Mouse (Mus musculus) liver (tissue): ENCODE data around the gene Paqr8.

Source experiments
- DNase-seq: peaks from one replicate; pipeline ENCODE4 v3.0.0-alpha.2; 2020; ENCODE audit warnings: mixed read lengths

The Paqr8 gene

DNA sequence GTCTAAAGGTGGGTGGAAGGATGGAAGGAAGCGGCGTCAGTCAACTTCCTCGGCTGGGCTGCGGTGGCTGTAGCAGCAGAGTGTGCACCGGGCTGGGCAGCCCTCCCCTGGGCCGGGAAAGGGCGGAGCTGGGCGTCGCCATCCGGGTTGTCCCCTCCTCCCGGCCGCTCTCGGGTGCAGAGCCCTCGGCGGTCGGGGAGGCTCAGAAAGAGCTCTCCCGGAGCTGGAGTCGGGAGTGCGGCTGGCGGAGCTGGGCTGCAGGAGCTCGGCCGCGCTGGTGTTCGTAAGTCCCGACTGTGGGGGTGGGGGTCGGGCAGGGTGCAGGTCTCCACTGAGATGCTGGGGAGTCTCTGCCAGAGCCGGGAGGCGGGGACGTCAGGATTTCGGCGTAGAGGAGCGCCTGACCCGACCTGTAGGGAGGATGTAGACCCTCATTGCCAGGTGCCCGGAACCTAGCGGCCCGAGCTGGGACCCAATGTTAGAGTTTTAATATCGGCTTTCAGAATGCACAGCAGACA is at the start of gene Paqr8:
Gene Paqr8 (plus strand): TSS at position 203 of the 518 bp plus-strand sequence.
- DNase-seq = peak; percentile 82

DNA sequence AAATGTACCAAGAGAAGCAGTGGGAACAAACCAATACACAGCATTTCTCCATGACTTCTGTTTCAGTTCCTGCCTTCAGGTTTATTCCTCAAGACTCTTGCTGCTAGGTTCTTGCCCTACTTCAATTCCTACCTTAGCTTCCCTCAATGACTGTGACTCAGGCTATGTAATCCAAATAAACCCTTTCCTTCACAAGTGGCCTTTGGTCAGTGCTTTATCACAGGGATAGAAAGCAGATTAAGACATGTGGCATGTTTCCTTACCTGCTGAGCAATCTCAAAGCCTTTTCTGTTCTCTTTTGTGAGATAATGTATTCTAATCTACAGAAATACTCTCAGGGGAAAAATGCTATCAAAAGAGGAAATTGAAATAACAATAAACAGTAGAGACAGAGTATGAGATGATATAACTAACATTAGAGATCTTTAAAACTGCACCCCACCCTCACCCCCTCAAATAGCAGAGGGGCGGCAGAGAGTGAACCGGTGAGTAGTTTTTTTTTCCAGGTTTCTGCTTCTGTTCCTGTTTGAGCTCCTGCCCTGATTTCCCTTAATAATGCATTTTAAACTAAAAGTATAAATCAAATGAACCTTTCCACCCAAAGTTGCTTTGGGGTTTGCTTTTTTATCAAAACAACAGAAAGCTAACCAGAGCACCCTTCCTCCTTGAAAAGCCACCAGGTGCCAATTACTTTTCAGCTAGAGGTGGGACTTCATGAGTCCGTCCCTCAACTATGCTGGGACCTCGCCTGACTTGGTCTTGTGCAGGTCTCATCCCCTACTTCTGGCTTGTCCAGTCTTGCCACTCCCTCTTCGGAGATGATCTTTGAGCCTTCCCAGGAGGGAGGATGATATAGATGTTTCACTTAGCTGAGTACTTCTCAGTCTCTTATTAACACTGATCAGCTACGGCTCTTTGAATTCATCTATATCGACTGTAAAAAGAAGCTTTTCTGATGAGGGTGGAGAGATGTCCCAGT is 33.2 kb upstream of the Paqr8 start:
- DNase-seq = no peak

DNA sequence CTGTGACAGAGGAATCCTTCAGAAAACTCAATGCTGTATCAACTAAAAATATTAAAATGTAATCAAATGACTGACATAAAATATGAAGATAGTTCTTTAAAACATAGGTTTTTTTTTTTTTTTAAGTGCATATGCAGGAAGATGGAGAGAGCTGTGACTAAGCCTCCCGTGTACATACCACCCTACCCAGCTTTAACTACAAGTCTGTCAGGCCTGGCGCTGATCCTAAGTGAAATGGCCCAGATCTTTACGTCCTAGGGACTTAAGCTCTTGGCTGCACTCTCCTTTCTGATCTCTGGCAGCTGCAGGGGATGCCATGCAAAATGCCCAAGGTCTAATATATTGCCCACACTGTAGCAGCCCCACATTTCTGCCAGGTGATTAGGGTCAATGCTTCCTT is 29.6 kb upstream of the Paqr8 start:
- no peak for DNase-seq

DNA sequence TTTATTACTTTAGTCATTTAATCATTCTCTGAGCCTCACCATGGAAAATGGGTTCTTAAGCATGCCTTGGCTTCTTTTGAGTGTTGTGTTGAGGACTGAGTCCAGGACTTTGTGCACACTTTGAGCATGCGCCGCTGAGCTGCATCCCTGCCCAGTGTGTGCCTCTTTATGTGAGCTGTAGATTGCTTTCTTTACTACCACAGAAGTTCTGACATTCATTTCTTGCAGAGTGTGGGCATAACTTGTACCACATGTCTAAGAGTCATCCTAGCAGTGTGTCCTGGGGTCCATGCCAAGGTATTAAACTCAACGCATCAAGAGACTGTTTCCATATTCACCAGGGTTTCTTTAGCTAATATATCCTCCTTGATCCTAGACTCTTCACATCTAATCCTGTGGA is 28.5 kb upstream of the Paqr8 start:
- DNase-seq = no peak

DNA sequence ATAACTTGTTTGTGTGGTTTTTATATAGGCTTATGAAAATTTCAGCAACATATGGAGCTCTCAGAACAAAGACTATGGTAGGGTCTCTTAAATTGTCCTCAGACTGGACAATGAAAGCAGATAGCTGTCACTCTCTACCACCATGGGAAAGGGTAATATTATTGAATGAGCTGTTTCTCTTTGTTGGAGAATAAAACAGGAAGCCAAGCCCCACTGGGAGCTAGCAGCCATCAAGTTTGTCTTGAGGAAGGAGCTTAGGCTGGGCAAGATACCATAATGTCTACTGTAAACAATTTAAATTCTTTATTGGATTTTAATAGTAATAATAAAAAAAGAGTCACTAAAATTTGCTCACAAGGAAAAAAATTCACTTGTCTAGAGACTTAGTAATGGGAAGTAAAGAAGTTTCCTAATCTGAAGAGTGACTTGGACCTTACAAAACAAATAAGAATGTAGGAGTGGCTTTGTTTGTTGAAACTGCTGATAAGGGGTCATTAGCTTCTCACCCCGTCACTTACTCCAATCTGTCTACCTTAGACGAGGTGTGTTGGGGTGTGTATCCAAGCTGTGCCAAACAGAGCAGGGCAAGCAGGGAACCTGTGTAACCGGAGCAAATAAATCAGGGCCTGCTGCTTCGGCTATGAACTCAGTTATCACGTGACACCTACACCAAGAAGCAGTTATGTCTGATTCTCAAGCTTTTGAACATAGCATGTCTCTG is 26.8 kb upstream of the Paqr8 start:
- no peak for DNase-seq

DNA sequence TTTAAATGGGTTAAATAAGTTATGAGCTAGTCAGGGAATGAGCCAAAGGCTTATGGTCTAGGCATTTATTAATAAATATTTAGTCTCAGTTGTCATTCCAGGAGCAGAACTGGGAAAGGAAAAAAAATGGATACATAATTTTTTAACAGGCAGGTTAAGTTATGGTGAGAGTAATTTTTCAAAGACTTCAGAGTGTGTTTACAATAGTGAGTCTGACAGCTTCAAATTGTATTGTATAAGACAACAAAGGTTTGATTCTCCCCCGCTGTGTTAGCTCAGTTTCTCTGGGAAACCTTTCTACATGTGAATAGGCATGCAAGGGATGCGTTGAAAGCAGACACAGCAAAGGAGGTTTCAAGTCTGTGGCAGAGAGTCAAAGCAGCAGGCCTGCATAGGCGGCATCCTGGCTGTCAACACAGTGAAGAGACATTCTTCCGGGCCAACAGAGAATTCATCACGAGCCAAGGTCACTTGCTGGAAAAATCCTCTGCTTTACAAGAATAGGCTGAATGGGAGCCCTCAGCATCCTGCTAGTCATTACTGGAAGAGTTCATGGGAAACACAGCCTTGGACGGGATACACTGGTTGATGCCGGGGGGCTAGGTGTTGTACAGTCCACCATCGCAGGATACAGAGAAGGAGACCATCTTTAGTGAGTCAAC is 23.0 kb upstream of the Paqr8 start:
- no peak for DNase-seq

DNA sequence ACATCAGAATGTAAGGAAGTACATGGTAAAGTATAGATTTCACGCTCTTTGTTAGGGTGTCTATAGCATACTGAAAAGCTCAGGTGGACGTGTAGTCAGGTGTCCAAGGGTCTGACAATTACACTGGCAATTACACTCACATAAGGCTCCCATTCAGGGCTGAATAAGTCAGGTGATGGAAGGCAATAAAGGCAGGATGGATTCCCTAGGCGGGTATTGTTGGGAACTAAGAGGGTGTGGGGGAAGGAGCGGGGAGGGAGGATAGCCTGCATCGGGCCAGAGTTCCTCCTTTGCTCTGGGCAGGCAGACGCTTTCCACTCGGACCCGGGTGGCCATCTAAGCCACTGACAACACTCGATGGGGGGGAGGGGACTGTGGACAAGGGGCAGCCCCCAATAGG is 22.4 kb upstream of the Paqr8 start:
- DNase-seq = no peak

DNA sequence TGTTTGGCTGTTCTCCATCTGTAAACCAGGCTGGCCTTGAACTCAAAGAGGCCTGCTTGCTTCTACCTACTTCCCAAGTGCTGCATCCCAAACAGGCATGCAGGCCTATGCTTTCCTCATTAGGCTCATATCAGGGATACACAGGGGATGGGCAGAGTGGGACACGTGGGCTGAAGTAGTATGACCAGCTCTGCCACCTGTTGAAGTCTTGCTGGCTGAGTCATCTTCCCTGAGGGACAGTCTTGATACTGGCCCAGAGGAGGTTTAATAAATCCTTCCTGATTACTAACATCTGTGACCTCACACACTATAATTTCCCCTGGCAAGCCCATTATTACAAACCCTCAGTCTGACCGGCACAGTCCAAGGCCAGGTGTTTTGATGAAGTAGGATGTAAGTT is 19.5 kb upstream of the Paqr8 start:
- no peak for DNase-seq

DNA sequence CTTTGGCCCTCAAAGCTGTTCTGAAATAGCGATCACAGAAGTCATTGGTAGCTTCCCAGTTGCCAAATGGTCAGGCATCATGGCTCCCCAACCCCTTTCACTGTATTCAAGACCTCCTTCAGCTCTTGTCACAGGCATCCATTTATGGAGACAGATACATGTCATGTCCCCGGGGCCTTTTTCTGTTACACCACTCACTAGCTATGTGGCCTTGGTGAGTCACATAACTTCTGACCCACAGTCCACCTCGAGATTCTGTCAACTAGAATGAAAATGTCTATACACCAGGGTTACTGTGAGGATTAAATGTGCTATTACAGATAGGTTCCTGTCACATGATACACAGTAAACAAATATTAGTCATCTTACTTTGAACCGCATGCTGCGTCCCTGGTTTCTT is 17.9 kb upstream of the Paqr8 start:
- DNase-seq = no peak

DNA sequence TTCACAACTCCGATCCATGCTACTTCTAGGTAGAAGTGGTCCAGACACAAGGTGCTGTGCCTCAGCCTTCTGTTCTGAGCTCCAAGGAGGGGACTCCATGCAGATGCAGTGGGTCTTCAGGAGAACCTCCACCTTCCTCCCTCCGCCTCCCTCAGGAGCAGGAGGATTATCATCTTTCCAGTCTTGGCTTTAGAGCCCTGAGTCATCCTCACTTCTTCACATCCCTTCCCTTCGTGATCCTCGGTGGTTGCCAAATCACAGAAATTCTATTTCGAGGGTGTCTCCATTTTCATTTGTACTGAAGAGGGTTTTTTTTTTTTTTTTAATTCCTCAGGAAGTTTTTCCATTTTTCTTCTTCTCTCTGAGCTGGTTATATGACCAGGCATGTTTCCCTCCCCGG is 16.3 kb upstream of the Paqr8 start:
- DNase-seq = no peak

DNA sequence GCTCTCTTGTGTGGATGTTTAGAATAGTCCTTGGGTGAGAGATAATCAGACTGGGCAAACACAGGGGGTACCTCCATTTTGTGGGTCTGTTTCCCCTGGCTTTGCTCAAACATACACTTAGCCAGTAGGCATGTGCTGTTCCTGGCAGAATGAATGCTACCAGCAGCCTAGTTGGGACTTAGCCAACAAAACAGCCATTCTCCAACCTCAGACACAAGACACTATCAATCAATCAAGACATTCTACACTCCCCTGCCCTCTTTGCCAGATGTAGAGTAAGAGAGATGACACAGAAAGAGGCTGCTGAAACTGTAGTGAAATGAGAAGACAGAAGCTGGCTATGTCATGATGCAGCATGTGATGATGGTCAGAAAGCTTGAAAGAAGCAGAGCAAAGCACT is 13.1 kb upstream of the Paqr8 start:
- no peak for DNase-seq

DNA sequence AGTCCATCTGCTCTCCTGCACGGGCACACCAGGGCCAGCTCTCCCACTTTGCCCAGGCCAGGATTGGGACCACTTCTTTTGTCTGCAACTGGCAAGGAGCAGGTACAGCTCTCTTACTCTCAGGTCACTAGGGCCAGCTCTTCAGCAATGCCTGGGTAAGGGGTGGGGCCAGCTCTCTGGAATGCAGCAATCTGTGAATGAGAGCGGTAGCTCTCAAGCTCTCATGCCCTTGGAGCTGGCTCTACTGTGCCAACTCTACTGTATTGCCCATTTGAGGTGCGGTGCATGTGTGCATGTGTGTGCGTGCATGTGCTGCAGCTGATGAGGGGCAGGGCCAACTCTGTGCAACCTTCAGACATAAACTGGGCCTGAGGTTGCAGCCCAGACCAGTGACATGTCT is 11.0 kb upstream of the Paqr8 start:
- DNase-seq = no peak

DNA sequence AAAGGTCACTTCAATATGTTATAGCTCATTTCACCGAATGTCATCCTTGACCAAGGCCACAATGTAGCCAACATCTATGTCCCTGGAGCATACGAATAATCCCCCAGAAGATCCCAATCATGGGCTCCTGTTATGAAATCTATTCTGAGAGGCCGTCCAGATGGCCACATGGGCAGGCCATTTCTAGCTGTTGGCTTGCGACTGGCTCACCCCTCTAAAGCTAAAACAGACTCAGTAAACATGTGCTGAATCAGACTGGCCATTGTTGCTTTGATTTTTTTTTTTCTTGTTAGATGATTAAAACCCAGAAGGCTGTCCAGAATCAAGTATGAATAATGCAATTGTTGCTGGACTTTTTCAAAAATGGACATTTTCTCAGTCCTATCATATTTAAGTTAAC is 7.3 kb upstream of the Paqr8 start:
- DNase-seq = no peak

DNA sequence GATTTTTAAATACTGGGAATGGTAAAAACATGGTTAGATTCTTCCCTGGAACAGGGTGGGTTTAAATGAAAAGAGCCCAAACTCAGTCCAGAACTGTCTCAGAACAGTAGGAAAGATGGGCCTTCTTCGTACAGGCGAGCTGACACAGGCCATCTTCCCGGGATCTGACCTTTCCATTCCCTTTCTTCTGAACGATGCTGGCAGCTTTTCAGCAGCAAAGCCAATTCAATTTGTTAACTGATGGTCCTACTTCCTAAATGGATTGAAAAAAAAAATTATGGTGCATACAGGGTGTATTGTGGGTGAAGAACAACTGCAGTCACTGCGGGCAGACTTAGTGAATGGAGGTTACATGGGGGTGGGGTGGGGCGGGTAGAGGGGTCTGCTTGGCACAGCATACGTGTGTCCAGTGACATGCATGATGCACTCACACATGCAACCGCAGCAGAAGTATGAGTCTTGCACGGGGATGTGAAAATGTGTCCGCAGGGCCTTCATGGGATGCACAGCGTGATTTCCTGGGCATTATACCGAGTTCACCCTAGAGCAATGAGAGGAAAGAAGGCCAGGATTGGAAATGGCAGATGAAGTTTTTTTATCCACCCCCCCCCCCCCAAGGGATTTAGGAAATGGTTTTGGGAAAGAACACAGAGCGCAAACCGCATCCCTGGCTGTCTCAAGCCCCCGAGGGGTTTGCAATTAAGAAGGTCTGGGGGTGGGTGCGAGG is 566 bp upstream of the Paqr8 start:
- no peak for DNase-seq

DNA sequence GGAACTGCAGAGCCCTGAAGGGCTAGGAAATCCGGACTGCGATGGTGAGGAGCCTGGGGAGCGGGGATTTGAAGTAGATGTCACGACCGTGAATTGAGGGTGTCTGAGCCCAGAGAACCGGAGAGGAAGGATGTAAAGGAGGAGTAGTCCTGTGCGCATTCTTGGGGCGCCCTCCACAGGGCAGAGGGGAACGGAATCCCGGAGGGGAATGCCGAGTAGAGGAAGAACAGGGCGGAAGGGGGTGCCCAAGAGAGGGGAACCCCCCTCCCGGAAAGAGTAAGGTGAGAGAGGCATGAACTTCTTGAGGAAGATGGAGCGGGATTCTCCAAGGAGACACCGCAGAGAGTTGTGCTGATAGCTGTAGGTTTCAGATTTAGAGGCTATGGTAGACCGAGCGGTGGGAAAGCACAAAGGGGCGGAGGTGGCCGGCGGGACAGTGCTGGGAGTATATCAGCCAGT is 564 bp downstream of the Paqr8 start:
- peak; percentile 54 for DNase-seq

DNA sequence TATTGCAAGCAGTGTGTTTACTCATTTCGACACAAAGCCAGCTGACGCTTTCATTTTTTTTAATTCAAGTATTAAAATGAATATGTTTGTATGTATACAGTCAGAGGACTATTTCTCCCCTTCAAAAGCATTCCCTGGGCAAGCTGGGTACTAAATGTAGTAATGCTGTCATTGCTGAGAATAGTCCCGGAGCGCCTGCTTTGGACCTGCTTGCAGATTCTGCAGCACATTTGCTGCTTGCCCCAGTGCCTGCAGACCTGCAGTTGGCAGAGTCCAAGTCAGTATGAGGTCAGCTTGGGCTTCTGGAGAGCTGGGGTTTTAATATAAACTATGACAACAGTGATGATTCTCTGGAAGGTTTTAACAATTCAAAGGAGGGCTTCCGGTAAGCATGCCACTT is 2.7 kb downstream of the Paqr8 start:
- DNase-seq = no peak

DNA sequence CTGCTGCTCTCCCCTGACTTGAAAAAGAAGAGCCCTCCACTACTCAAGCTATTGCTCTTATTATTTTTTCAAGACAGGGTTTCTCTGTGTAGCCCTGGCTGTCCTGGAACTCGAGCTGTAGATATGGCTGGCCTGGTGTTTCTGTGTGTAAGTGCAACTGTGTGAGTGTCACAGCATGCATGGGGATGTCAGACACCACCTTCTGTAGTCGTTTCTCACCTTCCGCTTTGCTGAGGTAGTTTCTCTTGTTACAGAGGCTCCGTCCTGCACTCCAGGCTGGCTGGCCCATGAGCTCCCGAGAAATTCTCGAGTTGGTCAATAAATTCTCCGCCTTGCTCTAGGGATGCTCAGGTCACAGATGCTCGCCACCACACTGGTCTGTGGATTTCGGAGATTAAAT is 8.0 kb downstream of the Paqr8 start:
- DNase-seq = no peak

DNA sequence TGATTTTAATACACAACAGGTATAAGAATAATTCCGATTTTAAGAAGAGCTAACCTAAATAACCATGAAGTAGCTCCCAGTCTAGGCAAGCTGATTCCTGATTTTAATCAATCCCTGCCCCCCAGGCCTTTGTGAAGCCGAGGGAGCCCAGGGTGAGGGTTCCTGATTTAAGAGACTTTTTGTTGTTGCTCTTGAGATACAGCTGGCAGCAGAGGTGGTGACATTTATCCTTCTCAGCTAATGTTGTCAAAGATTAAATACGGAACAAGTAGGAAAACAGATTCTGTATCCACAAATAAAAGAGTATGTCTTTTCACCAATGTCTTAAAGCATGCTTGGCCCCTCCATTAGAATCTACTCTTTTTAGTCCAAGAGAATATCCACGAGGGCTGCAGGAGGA is 9.9 kb downstream of the Paqr8 start:
- no peak for DNase-seq

DNA sequence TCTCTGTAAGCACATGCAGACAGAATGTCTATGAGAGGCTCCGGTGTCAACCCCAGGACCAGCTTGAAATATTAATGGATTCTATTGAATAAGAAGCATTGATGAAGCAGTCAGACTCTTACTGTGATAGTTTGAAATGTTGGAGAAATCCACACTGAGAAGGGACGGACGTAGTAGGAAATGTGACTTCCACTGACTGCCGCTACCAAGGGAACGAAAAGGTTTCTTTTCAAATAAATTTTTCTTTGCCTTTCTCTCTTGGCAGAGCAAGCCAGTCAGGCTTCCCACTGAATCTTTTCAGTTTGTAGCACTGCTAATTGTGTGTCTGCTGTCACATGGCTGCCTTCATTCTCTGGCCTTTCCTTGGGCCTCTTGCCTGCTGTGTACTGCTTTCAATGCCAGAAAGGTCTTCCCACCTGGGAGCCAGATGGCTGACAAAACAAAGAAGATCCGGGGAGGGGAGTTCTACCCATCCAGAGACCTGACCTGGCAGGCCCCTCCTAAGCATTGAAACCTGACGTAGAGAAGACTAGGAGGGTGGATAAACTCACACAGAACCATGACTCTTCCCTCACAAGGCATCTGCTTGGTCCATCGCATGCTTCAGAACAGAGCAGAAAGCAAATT is 15.2 kb downstream of the Paqr8 start:
- no peak for DNase-seq

DNA sequence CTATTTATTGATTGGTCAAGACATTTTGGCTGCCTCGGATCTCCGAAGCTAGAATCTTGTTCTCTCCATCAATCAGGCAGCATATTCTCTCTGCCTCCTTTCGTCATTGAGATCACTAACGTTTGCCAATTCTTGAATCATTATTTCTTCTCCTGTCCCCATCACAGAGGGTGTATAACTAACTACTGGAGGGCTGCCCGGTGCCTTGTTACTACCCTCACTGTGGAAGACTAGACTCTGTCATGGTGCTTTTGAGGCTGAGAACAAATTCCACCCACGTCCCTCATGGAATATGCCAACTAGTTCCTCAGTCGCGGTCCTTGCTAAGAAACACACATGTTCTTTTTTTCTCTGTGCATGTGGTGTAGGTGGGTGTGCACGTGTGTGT is 15.7 kb downstream of the Paqr8 start:
- no peak for DNase-seq

DNA sequence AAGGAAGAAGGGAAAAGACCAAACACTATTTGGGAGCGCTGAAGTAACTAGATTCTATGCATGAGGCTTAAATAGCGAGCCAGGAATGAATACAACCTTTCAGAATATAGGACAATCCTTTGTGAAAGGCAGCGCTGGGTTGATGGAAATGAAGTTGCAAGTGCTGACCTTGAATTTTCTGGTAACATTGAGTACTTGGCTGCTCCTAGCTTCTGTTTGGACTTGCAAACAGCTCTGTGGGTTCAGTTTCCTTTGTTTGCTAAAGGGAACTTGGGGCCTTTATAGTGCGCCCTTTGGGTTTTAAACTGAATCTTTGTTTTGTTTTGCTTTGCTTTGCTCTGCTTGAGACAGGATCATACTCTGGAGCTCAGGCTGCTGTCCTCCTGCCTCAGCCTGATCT is 18.1 kb downstream of the Paqr8 start:
- no peak for DNase-seq

DNA sequence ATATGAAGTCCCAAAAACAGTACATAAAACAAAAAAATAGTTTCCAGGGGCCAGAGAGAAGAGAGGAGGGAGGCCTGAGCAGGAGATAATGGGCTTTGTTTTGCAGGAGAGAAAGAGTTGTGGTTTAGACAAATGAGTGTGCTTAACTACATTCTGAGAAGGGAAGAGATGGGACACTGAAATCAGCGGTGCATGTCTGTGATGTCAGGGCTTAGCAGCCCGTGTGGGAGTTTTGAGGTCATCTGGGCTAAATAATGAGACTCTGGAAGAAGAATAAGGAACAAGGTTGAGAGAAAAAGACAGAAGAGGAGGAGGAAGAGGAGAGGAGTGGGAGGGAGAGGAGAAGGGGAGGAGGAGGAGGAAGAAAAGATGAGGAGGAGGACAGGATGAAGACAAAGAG is 21.7 kb downstream of the Paqr8 start:
- DNase-seq = no peak
